Mouse (Mus musculus) intestine, embryonic 14.5 days (tissue): Measurements from ENCODE around the gene Sncg. TPM values are rescaled to one million over a fixed set of nuclear protein-coding genes. Genes with fewer than 3 reads are reported as not detected.

ENCODE experiments used
- ATAC-seq: fragments of 200-750 bp; cut with Nextera tagmentation; replicated peaks from 2 replicates; pipeline ENCODE4 v1.8.0; 2017; ENCODE audit warnings: low read depth, moderate number of reproducible peaks, moderate TSS enrichment, moderate library complexity; ENCODE audit not compliant: low FRiP score, low TSS enrichment
- DNase-seq: peaks from one replicate; pipeline ENCODE4 v3.0.0-alpha.2; 2018; ENCODE audit warnings: low spot score
- H3K27ac ChIP-seq: fragments of 300-500 bp; sonication (generic); 2 replicates; pipeline ENCODE4 v1.5.1; 2014; ENCODE audit warnings: low read depth, mild to moderate bottlenecking, control low read depth
- H3K27me3 ChIP-seq: fragments of 300-500 bp; sonication (generic); replicated peaks from 2 replicates; pipeline ENCODE4 v1.6.1; 2014; ENCODE audit warnings: low read length, control low read depth; ENCODE audit not compliant: control insufficient read depth, insufficient read depth
- H3K36me3 ChIP-seq: fragments of 300-500 bp; sonication (generic); 2 replicates; pipeline ENCODE4 v1.6.1; 2014; ENCODE audit warnings: low read length, control low read depth; ENCODE audit not compliant: control insufficient read depth, insufficient read depth
- H3K4me1 ChIP-seq: fragments of 300-500 bp; sonication (generic); replicated peaks from 2 replicates; pipeline ENCODE4 v1.6.1; 2014; ENCODE audit warnings: low read length, control low read depth, mixed read lengths; ENCODE audit not compliant: control insufficient read depth, insufficient read depth
- H3K4me2 ChIP-seq: fragments of 300-500 bp; sonication (generic); 2 replicates; pipeline ENCODE4 v1.6.1; 2014; ENCODE audit warnings: low read length
- H3K4me3 ChIP-seq: fragments of 300-500 bp; sonication (generic); 2 replicates; pipeline ENCODE4 v1.5.1; 2014; ENCODE audit warnings: low read depth, low read length, control low read depth, mixed read lengths
- H3K9ac ChIP-seq: fragments of 300-500 bp; sonication (generic); 2 replicates; pipeline ENCODE4 v1.6.1; 2014; ENCODE audit warnings: mild to moderate bottlenecking, low read length
- H3K9me3 ChIP-seq: fragments of 300-500 bp; sonication (generic); 2 replicates; pipeline ENCODE4 v1.6.1; 2016; ENCODE audit warnings: low read length, control low read depth; ENCODE audit not compliant: control insufficient read depth
- WGBS: fragments of 180-500 bp; shearing (Covaris S2); extraction: QIAGEN DNeasy Blood & Tissue Kit; methylation state at CpG from one replicate; pipeline ENCODE4 v1.1.7; 2014; 5-methylcytosine and 5-hydroxymethylcytosine counted together
- polyA plus RNA-seq: library from polyadenylated mRNA; unstranded; fragments of >200 nt; fragmentation: Nextera tagmentation; extraction: Ambion mirVana; gene quantifications from 2 replicates; pipeline ENCODE4 v1.2.1, GENCODE M21; 2014

Gene Sncg
- polyA plus RNA-seq, 1 experiment from 2014 or later = 49.5 TPM

GRCm38 (mm10) chr14:34400021-34400420 lies 25.4 kb upstream of the Sncg start:
- ATAC-seq (no peak), DNase-seq (no peak)

DNA sequence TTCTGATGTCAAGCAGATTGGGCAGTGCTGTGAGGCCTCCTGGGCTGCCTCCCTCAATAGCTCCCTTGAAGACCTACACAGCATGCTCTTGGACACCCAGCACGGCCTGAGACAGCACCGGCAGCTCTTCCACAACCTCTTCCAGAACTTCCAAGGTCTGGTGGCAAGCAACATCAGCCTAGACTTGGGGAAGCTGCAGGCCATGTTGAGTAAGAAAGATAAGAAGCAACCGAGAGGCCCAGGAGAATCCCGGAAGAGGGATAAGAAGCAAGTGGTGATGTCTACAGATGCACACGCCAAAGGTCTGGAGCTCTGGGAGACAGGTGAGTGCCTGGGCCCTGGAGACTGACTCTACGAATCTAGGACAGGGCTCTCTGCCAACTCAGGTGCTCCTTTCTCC lies 24.7 kb upstream of the Sncg start:
- DNase-seq (no peak), ATAC-seq (no peak)
- H3K27me3 ChIP-seq = no peaks in the 10 kb centered on the region
- H3K36me3 ChIP-seq = peaks cover 21% of the 10 kb centered on the region
- no peaks in the 10 kb centered on the region for H3K4me1 ChIP-seq
- no peak overlapping the region for H3K27ac ChIP-seq
- no peaks in the 10 kb centered on the region for H3K9me3 ChIP-seq
- no peak overlapping the region for H3K4me2 ChIP-seq
- H3K4me3 ChIP-seq = no peak overlapping the region
- no peak overlapping the region for H3K9ac ChIP-seq
- WGBS = 93% methylated on average over 6 of the region's 6 CpGs

More at GRCm38 (mm10) chr14:34400021-34400420, 25.4 kb upstream of the Sncg start:
- Histone ChIP-seq H3K4me1 (no peaks in the 10 kb centered on the region), H3K9ac (no peak overlapping the region), H3K36me3 (peaks cover 27% of the 10 kb centered on the region), H3K27me3 (no peaks in the 10 kb centered on the region), H3K4me3 (no peak overlapping the region), H3K4me2 (no peak overlapping the region), H3K9me3 (no peaks in the 10 kb centered on the region), H3K27ac (no peak overlapping the region)
- 94% methylated on average over 3 of the region's 3 CpGs for WGBS

DNA sequence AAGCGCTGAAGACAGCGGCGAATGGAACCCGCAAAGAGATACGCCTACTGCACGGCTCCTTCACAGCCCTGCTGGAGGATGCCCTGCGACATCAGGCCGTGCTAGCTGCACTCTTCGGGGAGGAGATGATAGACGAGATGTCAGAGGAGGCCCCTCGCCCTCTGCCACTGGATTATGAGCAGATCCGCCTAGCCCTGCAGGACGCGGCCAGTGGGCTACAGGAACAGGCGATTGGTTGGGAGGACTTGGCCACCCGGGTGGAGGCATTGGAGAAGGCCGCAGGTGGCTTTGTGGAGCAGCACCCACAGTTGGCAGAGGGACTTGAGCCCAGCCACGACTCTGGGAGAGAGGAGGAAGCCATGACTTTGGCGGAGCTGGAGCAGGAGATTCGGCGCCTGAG lies 24.3 kb upstream of the Sncg start:
- H3K4me1 ChIP-seq = no peaks in the 10 kb centered on the region
- H3K4me2 ChIP-seq = no peak overlapping the region
- H3K9ac ChIP-seq = no peak overlapping the region
- H3K27ac ChIP-seq = no peak overlapping the region
- ATAC-seq = no peak
- no peaks in the 10 kb centered on the region for H3K9me3 ChIP-seq
- DNase-seq = no peak
- WGBS = 91% methylated on average over 21 of the region's 21 CpGs
- H3K27me3 ChIP-seq = no peaks in the 10 kb centered on the region
- peaks cover 18% of the 10 kb centered on the region for H3K36me3 ChIP-seq
- no peak overlapping the region for H3K4me3 ChIP-seq

DNA sequence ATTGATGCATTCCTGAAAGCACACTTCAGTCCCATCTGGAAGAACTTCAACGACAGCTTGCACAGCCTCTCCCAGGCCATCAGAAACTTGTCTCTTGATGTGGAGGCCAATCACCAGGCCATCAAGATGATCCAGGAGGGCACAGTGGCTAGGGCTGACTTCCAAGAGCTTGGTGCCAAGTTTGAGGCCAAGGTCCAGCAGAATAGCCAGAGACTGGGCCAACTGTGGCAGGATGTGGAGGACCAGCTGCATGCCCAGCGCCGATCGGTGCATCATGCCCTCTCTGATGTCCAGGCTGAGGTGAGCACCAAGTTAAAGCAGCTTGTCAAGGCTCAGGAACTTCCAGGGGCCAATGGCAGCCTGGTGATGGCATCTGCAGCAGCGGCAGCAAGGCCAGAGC lies 23.3 kb upstream of the Sncg start:
- no peak for ATAC-seq
- no peaks in the 10 kb centered on the region for H3K9me3 ChIP-seq
- peaks cover 10% of the 10 kb centered on the region for H3K36me3 ChIP-seq
- H3K4me1 ChIP-seq = no peaks in the 10 kb centered on the region
- no peak overlapping the region for H3K4me2 ChIP-seq
- H3K27ac ChIP-seq = no peak overlapping the region
- no peak for DNase-seq
- H3K27me3 ChIP-seq = no peaks in the 10 kb centered on the region
- no peak overlapping the region for H3K9ac ChIP-seq
- no peak overlapping the region for H3K4me3 ChIP-seq
- WGBS = 90% methylated on average over 5 of the region's 5 CpGs

DNA sequence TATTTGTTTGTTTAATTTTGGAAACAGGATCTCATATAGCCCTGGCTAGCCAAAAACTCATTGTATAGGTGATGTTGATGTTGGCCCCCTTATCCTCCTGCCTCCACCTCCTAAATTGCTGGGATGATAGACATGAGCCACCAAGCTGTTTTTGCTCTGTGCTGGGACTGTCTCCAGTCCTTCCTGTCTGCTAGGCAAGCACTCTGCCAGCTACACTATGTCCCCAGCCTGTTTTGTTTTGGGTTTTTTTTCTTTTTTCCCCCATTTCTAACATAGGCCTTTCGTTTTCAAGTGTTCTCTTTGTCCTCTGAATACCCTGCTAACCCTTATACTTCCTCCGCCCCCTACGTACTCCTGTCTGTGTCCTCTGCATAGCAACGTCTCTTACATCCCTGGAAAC lies 18.7 kb upstream of the Sncg start:
- H3K4me2 ChIP-seq = no peak overlapping the region
- peaks cover 3% of the 10 kb centered on the region; the same call in 1 of the 2 replicates for H3K9me3 ChIP-seq
- ATAC-seq = no peak
- peaks cover 2% of the 10 kb centered on the region; the same call in 1 of the 2 replicates for H3K36me3 ChIP-seq
- no peak for DNase-seq
- no peaks in the 10 kb centered on the region for H3K27me3 ChIP-seq
- no peak overlapping the region for H3K9ac ChIP-seq
- WGBS = 75% methylated on average over 4 of the region's 4 CpGs
- H3K27ac ChIP-seq = no peak overlapping the region
- H3K4me3 ChIP-seq = no peak overlapping the region
- H3K4me1 ChIP-seq = no peaks in the 10 kb centered on the region

- peaks cover 10% of the 10 kb centered on the region for H3K4me1 ChIP-seq
- H3K9me3 ChIP-seq = no peaks in the 10 kb centered on the region
- no peaks in the 10 kb centered on the region for H3K36me3 ChIP-seq
- H3K27me3 ChIP-seq = no peaks in the 10 kb centered on the region
- no peak overlapping the region for H3K4me2 ChIP-seq
- ATAC-seq (no peak), DNase-seq (no peak)
- H3K27ac ChIP-seq = no peak overlapping the region
- no peak overlapping the region for H3K9ac ChIP-seq
- 93% methylated on average over 9 of the region's 9 CpGs for WGBS
- H3K4me3 ChIP-seq = no peak overlapping the region
Measured at GRCm38 (mm10) chr14:34382921-34383704, 8.5 kb upstream of the Sncg start.

DNA sequence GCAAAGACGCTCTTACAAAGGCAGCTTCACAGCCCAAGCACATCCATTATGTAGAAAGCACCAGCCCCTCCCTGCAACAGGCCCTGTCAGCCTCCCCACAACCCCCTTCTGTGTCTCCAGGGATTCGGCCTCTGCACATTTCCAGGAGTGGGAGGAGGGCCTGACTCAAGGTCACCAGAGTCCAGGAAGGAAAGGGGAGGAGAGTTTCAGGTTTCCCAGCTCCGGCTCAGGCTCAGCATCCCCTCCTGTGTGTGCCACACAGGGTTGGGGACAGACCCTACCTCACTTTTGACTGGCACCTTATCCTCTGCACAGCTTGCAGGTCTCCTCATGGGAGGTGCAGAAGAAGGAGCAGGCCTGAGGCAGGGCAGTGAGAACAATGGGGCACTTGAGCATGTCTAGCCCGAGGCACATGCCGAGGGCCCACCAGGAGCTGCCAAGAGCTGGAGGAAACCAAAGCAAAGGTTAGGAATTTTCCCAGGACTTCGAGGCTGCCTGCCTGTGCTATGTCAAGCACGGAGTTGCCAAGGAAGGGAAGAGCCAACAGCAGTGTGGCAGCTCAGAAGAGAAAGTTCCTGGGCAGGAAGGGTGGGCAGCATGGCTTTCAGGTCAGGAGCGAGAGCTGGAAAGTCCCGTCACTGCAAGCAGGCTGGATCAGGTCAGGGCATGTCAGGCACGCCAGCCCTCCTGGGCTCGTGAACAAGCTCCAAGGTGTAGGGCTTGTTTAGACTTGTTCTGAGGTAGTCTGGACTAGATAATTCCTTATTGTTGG lies 4.2 kb upstream of the Sncg start:
- H3K4me1 ChIP-seq = peaks cover 22% of the 10 kb centered on the region
- peak overlapping the region; percentile 59 for H3K27ac ChIP-seq
- no peak overlapping the region for H3K4me3 ChIP-seq
- no peak overlapping the region for H3K9ac ChIP-seq
- DNase-seq = no peak
- H3K4me2 ChIP-seq = peak overlapping the region; percentile 6; the same call in 1 of the 2 replicates
- H3K9me3 ChIP-seq = no peaks in the 10 kb centered on the region
- no peaks in the 10 kb centered on the region for H3K36me3 ChIP-seq
- H3K27me3 ChIP-seq = no peaks in the 10 kb centered on the region
- WGBS = 29% methylated on average over 11 of the region's 11 CpGs
- ATAC-seq = peak; percentile 29

- H3K4me1 ChIP-seq = peaks cover 22% of the 10 kb centered on the region
- no peak overlapping the region for H3K4me3 ChIP-seq
- WGBS = 57% methylated on average over 4 of the region's 4 CpGs
- H3K9me3 ChIP-seq = no peaks in the 10 kb centered on the region
- H3K4me2 ChIP-seq = peak overlapping the region; percentile 18; the same call in 1 of the 2 replicates
- no peak overlapping the region for H3K27ac ChIP-seq
- no peak overlapping the region for H3K9ac ChIP-seq
- no peaks in the 10 kb centered on the region for H3K36me3 ChIP-seq
- H3K27me3 ChIP-seq = no peaks in the 10 kb centered on the region
- no peak for DNase-seq
- no peak for ATAC-seq
Measured at GRCm38 (mm10) chr14:34377121-34377520, 2.5 kb upstream of the Sncg start.
